Mouse (Mus musculus) heart, embryonic 15.5 days (tissue): Measurements from ENCODE around the gene Pakap. TPM values are rescaled to one million over a fixed set of nuclear protein-coding genes. Genes with fewer than 3 reads are reported as not detected.

Experiments
- ATAC-seq: fragments of 200-750 bp; cut with Nextera tagmentation; replicated peaks from 2 replicates; pipeline ENCODE4 v1.8.0; 2017; ENCODE audit warnings: low read depth, moderate TSS enrichment; ENCODE audit not compliant: insufficient number of reproducible peaks, insufficient read depth, low FRiP score
- H3K27ac ChIP-seq: fragments of 300-500 bp; sonication (generic); 2 replicates; pipeline ENCODE4 v1.5.1; 2015; ENCODE audit warnings: mild to moderate bottlenecking, inconsistent platforms
- H3K27me3 ChIP-seq: fragments of 300-500 bp; sonication (generic); 2 replicates; pipeline ENCODE4 v1.6.1; 2015; ENCODE audit warnings: inconsistent platforms
- H3K36me3 ChIP-seq: fragments of 300-500 bp; sonication (generic); 2 replicates; pipeline ENCODE4 v1.6.1; 2015; ENCODE audit warnings: mild to moderate bottlenecking, inconsistent platforms
- H3K4me1 ChIP-seq: fragments of 300-500 bp; sonication (generic); replicated peaks from 2 replicates; pipeline ENCODE4 v1.6.1; 2015; ENCODE audit warnings: inconsistent platforms
- H3K4me2 ChIP-seq: fragments of 300-500 bp; sonication (generic); 2 replicates; pipeline ENCODE4 v1.6.1; 2015; ENCODE audit warnings: inconsistent platforms, mild to moderate bottlenecking, moderate library complexity
- H3K4me3 ChIP-seq: fragments of 300-500 bp; sonication (generic); 2 replicates; pipeline ENCODE4 v1.5.1; 2015; ENCODE audit warnings: mild to moderate bottlenecking, inconsistent platforms
- H3K9ac ChIP-seq: fragments of 300-500 bp; sonication (generic); 2 replicates; pipeline ENCODE4 v1.6.1; 2015; ENCODE audit warnings: mild to moderate bottlenecking, inconsistent platforms
- H3K9me3 ChIP-seq: fragments of 300-500 bp; sonication (generic); replicated peaks from 2 replicates; pipeline ENCODE4 v1.6.1; 2016; ENCODE audit warnings: inconsistent platforms
- WGBS: fragments of 180-500 bp; shearing (Covaris S2); methylation state at CpG from one replicate; pipeline ENCODE4 v1.1.7; 2015; ENCODE audit warnings: mixed read lengths; 5-methylcytosine and 5-hydroxymethylcytosine counted together
- polyA plus RNA-seq: library from polyadenylated mRNA; unstranded; fragments of >200 nt; fragmentation: Nextera tagmentation; extraction: Ambion mirVana; gene quantifications from 2 replicates; pipeline ENCODE4 v1.2.1, GENCODE M21; 2015

The Pakap gene
- polyA plus RNA-seq, 1 experiment from 2014 or later: 57.8 TPM

DNA sequence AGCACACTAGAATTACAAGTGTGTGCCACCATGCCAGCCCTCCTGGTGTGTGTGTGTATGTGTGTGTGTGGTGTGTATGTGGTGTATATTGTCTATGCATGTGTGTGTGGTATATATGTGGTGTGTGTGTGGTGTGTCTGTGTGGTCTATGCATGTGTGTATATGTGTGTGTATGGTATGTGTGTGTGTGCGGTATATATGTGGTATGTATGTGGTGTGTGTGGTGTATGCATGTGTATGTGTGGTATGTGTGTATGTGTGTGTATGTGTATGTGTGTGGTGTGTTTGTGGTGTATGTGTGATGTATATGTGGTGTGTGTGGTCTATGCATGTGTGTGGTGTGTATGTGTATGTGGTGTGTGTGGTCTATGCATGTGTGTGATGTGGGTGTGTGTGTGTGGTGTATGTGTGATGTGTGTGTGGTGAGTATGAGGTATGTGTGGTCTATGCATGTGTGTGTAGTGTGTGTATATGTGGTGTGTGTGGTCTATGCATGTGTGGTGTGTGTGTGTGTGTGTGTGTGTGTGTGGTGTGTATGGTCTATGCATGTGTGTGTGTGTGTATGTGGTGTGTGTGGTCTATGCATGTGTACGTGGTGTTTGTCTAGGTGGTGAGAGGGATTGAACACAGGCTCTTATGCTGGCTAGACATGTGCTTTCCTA lies 203.7 kb downstream of the Pakap start:
- Histone ChIP-seq H3K9ac (no peak overlapping the region), H3K27ac (peak overlapping the region; percentile 67; the same call in 1 of the 2 replicates), H3K4me3 (no peak overlapping the region), H3K27me3 (no peaks in the 10 kb centered on the region), H3K4me2 (no peak overlapping the region), H3K36me3 (no peaks in the 10 kb centered on the region), H3K9me3 (no peaks in the 10 kb centered on the region), H3K4me1 (peaks cover 32% of the 10 kb centered on the region)
- ATAC-seq: no peak
- WGBS: 70% methylated on average over 2 of the region's 2 CpGs

DNA sequence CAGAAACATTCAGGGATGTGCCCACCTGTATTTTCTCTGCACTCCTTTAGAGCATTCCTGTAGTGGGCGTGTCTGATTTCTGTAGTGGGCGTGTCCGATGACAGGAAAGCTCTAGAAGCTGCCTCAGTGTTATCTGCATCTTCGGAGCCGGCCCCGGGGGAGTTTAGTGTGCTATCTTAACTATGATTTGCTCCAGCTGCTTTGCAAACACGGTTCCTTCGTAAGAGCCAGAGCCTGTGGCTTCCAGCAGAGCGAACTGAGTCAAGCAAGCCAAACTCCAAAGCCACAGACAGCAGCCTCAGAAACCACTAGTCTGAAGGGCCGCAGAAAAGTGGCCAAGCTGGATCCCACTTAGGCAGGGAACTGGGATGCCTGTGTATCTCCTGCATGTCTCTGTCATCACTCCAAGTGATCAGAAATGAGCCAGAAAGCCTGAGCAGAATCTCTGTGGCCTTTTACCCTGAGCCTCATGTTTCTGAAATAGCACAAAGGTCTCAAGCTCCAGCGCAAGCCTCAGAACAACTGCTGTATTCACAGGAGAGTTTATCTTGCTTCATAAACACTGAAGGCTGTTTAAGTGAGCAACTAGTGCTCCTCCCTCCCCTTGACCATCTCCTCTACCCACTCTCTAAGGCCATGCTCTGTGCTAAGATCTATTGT lies 205.0 kb downstream of the Pakap start:
- Histone ChIP-seq H3K4me2 (no peak overlapping the region), H3K4me3 (no peak overlapping the region), H3K36me3 (no peaks in the 10 kb centered on the region), H3K27ac (peak overlapping the region; percentile 67), H3K9me3 (no peaks in the 10 kb centered on the region), H3K9ac (no peak overlapping the region), H3K4me1 (peaks cover 32% of the 10 kb centered on the region), H3K27me3 (no peaks in the 10 kb centered on the region)
- WGBS: 14% methylated on average over 11 of the region's 11 CpGs
- 0 out of 2 replicates have a peak, but pooled peaks have one; percentile 48 for ATAC-seq

DNA sequence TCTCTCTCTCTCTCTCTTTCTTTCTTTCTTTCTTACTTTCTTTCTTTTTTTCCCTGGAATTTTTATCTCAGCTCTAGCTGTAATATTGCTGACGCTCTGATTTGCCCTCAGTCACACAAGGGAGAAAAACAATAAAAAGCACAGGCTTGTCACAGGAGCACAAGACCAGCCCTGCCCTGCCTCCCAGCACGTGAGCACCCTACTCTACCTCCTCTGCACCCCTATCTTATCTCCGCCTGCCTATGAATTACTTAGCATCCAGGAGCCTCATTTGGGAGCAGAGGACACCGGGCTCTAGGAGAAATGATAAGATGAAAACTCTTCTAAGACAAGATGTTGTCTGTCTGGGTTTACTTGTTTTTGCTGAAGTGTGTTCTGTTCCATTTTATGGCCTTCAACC lies 206.5 kb downstream of the Pakap start:
- Histone ChIP-seq H3K9me3 (no peaks in the 10 kb centered on the region), H3K36me3 (no peaks in the 10 kb centered on the region), H3K4me3 (no peak overlapping the region), H3K27me3 (no peaks in the 10 kb centered on the region), H3K27ac (no peak overlapping the region), H3K4me1 (peaks cover 28% of the 10 kb centered on the region), H3K4me2 (no peak overlapping the region), H3K9ac (no peak overlapping the region)
- WGBS: 37% methylated on average over 3 of the region's 4 CpGs
- ATAC-seq: no peak

DNA sequence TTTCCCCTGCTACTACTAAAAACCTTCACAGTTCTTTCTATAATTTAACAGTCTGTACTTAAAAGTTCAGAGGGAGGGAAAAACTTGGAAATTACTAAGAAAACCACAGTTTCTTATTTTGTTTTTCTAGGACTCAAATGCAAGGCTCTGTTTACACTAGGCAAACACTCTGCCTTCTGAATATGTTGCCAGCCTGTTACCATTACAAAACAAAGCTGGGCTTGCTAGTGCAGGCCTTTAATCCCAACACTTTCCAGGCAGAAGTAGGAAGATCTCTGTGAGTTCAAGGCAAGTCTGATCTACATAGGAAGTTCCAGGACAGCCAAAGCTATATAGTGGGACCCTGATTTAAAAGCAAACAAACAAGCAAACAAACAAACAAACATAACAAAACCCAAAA lies 207.6 kb downstream of the Pakap start:
- H3K4me1 ChIP-seq: peaks cover 29% of the 10 kb centered on the region
- no peak for ATAC-seq
- H3K9me3 ChIP-seq: no peaks in the 10 kb centered on the region
- H3K4me2 ChIP-seq: no peak overlapping the region
- no peaks in the 10 kb centered on the region for H3K27me3 ChIP-seq
- no peak overlapping the region for H3K27ac ChIP-seq
- no peaks in the 10 kb centered on the region for H3K36me3 ChIP-seq
- H3K4me3 ChIP-seq: no peak overlapping the region
- no peak overlapping the region for H3K9ac ChIP-seq

DNA sequence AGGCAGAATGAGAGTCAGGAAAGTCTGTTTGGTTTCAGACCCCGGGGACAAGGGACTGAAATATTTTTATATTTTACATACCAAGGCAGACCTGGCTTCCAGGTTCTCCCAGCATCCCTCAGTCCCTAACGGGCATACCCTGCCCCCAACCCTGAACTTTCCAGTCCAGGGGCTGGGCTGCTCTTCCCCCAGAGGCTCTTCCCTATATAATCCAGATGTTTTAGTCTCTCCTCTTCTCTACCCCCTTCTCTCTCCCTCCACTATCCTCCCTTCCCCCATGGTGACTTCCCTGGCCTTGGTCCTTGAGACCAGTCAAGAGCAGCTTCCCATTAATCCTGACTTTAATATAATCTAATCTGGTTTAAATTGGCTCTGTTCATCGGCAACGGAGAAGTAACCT lies 212.4 kb downstream of the Pakap start:
- no peak for ATAC-seq
- Histone ChIP-seq H3K9me3 (no peaks in the 10 kb centered on the region), H3K4me3 (no peak overlapping the region), H3K27ac (peak overlapping the region; percentile 31), H3K9ac (no peak overlapping the region), H3K4me1 (peaks cover 47% of the 10 kb centered on the region), H3K4me2 (no peak overlapping the region), H3K36me3 (no peaks in the 10 kb centered on the region), H3K27me3 (no peaks in the 10 kb centered on the region)
- WGBS: 25% methylated on average over 4 of the region's 4 CpGs

DNA sequence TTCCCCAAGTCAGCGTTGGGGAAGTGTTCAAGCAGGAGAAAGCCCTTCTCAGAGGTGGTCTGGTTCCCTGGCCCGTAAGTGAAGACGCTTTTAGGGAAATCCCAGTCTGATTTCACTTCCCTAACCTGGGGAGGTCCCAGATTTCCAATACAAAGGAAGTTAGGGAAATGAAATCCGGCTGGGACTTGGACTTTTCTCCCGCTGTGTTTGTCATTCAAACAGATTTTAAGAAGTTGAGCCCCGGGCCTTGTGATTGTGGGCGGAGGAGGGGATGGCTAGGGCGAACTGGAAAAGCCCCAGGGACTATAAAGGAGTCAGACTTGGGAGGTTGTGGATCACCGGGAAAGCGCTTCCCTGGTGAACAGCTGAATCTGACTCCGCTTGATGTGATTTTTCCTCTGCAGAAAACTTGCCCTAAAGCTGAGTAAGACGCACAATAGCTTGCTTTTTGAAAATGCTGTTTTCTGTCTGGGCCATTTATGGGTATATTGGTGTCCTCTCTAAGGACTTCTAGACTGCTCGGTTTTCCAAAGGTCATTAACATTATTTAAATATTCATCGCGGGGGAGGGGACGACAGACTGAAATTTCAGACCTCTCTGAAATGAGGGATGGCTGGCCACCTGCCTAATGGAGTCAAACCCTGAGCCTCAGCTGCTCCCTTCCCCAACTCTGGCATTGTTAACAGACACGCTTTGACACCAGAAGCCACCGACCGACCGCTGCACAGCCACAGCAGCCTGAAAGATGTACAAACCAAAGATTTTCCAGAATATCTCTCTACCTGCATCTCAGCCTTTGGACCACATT lies 213.1 kb downstream of the Pakap start:
- Histone ChIP-seq H3K27ac (peak overlapping the region; percentile 31; the same call in 1 of the 2 replicates), H3K9ac (no peak overlapping the region), H3K4me1 (peaks cover 44% of the 10 kb centered on the region), H3K4me3 (no peak overlapping the region), H3K27me3 (no peaks in the 10 kb centered on the region), H3K36me3 (no peaks in the 10 kb centered on the region), H3K9me3 (no peaks in the 10 kb centered on the region), H3K4me2 (peak overlapping the region; percentile 18; the same call in 1 of the 2 replicates)
- 29% methylated on average over 20 of the region's 20 CpGs for WGBS
- ATAC-seq: no peak

DNA sequence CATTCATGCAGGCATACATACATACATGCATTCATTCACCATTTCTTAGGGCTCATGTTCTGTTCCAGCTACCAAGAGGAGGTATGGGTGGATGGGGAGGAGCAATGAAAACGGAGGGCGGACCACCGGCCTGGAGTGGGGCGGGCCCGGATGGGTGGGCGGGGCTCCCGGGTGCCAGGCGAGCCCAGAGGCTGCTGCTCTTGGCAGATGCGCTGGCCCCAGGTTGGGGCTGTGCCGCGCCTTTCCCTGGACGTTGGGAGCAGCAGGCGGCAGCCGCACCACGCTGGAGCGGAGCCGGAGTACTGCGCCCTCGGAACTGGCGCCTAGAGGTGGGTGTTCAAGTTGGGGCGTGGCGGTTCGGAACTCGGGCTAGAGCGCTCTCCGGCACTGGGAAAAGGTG lies 214.0 kb downstream of the Pakap start:
- peak; percentile 92 for ATAC-seq
- Histone ChIP-seq H3K27ac (peak overlapping the region; percentile 15), H3K4me3 (peak overlapping the region; percentile 56), H3K27me3 (no peaks in the 10 kb centered on the region), H3K9ac (peak overlapping the region; percentile 64), H3K4me1 (peaks cover 43% of the 10 kb centered on the region), H3K4me2 (peak overlapping the region; percentile 84), H3K36me3 (no peaks in the 10 kb centered on the region), H3K9me3 (no peaks in the 10 kb centered on the region)
- 2% methylated on average over 26 of the region's 26 CpGs for WGBS

DNA sequence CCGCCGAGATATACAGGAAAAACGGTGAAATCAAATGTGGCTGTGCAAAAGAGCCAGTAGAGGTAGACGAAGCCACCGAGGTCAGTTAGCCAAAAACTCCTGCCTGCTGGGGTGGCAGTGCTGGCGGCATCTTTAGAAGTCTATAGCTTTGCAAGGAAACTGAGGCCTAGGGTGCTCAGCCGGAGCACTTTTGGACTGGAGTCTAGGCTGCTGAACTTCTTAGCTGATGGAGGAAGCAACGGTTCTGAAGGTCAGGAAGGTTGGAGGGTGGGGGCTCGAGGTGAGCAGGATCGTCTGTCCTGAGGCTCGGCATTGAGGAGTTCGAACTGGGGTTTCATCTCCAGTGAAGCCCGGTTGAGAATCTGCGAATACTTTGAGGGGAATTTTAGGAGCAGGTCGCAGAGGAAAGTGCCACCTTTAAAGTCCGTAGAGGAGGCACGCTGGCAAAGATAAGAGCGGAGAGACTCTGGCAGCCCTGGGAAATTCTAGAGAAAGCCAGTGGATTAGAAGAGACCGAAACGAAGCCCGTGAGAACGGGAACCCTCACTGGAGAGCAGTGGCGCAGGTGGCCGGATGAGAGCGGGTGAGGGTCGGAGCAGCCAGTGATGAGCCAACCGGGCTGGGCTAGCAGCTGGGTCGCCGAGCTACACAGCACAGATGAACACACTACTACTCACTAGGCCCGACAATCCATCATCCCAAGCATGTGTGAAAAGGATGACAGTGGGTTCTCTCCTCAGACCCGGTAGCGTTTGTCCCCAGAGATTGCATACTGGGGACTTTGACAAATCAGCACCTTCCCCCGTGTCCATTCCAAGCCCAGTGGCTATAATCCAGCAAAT lies 214.8 kb downstream of the Pakap start:
- 11% methylated on average over 33 of the region's 33 CpGs for WGBS
- peak overlapping the region; percentile 15 for H3K27ac ChIP-seq

DNA sequence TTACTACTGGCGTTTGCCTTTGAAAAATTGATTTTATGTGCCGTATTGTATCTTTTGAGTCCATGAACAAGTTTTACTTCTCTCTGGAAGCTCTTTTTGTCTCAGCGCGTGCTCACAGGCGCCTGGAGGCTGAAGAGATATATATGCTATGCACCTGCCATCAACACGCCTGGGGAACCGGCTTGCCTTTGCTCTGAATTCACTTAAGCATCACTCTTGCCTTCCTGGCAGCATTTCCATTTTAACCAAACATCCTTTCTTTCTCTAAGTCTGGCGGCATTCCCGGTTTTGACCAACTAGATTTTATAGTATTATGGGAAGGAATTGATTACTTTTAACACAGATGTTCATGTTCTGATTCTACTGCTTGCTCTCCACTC lies 215.4 kb downstream of the Pakap start:
- Histone ChIP-seq H3K4me2 (peak overlapping the region; percentile 84), H3K9me3 (no peaks in the 10 kb centered on the region), H3K36me3 (no peaks in the 10 kb centered on the region), H3K9ac (peak overlapping the region; percentile 64; the same call in 1 of the 2 replicates), H3K27ac (peak overlapping the region; percentile 15), H3K4me1 (peaks cover 43% of the 10 kb centered on the region), H3K4me3 (peak overlapping the region; percentile 56), H3K27me3 (no peaks in the 10 kb centered on the region)
- WGBS: 44% methylated on average over 9 of the region's 9 CpGs
- no peak for ATAC-seq

More for the DNA sequence above, 214.8 kb downstream of the Pakap start:
- Histone ChIP-seq H3K4me3 (peak overlapping the region; percentile 56), H3K9ac (peak overlapping the region; percentile 64), H3K4me1 (peaks cover 43% of the 10 kb centered on the region), H3K36me3 (no peaks in the 10 kb centered on the region), H3K4me2 (peak overlapping the region; percentile 84), H3K9me3 (no peaks in the 10 kb centered on the region), H3K27me3 (no peaks in the 10 kb centered on the region)
- no peak for ATAC-seq

DNA sequence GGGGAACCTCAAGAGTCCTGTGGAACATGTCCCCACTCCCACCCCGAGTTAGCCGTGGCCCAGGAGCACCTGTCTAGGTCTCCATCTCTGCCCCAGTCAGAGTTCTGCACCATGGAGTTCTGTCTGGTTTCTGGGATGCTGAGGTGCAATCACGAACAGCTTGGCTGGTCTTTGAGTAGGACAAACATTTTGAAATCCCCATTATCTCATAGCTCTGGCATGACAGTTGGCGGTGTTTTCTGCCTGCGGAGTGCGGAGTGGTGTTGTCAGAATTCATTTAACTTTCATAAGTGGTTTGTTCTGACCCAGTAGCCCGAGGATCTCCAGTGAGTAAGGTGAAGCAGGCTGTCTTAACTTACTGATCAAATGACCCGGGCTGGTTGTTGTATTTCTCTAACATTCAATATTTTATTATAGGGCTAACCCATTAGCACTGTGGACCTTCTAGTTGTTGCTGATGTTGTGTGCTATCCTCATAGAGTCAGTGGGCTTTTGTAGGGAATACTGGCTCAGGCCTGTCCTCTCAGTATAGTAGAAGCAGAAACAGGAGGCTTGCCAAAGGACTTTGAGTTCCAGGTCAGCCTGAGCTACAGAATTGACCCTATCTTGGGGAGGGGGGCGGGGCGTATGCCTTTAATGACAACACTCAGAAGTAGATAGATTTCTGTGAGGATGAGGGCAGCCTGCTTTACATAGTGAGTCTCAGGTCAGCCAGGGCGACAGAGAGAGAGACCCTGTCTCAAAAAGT lies 216.0 kb downstream of the Pakap start:
- Histone ChIP-seq H3K4me1 (peaks cover 49% of the 10 kb centered on the region), H3K27me3 (no peaks in the 10 kb centered on the region), H3K9ac (peak overlapping the region; percentile 38; the same call in 1 of the 2 replicates), H3K9me3 (no peaks in the 10 kb centered on the region), H3K4me3 (peak overlapping the region; percentile 56), H3K36me3 (no peaks in the 10 kb centered on the region), H3K4me2 (peak overlapping the region; percentile 84), H3K27ac (peak overlapping the region; percentile 15)
- 0 out of 2 replicates have a peak, but pooled peaks have one; percentile 7 for ATAC-seq
- WGBS: 43% methylated on average over 11 of the region's 11 CpGs
